Mouse (Mus musculus): Measurements from ENCODE around the gene Gm30191.
A peak's percentile ranks its signal among the peaks of the same experiment; 100 is the strongest.

The Gm30191 gene

GRCm38 (mm10) chr4:134287575-134288025 lies 40.9 kb downstream of the Gm30191 start, which contains the start of gene Pdik1l:
Gene Pdik1l, minus strand, starts transcription at chr4:134287895.
- peak; percentile 78 to 91 for DNase-seq

- peak in 1 of 2 experiments; percentile 28 for DNase-seq
Measured at GRCm38 (mm10) chr4:134288397-134289256, 41.9 kb downstream of the Gm30191 start.

- DNase-seq: peak; percentile 71 to 83
Measured at GRCm38 (mm10) chr4:134292067-134292466, 45.3 kb downstream of the Gm30191 start.

GRCm38 (mm10) chr4:134293061-134293691 lies 46.4 kb downstream of the Gm30191 start:
- no peak for DNase-seq

GRCm38 (mm10) chr4:134293692-134294163 lies 47.0 kb downstream of the Gm30191 start:
- DNase-seq: no peak

GRCm38 (mm10) chr4:134296096-134296495 lies 49.4 kb downstream of the Gm30191 start:
- peak in 1 of 2 experiments; percentile 15 for DNase-seq

- DNase-seq: peak in 1 of 2 experiments; percentile 15
Measured at GRCm38 (mm10) chr4:134296523-134296922, 49.8 kb downstream of the Gm30191 start.

GRCm38 (mm10) chr4:134297369-134297768 lies 50.6 kb downstream of the Gm30191 start:
- peak; percentile 27 to 50 for DNase-seq

- DNase-seq: peak in 1 of 2 experiments; percentile 13
Measured at GRCm38 (mm10) chr4:134298626-134299497, 52.1 kb downstream of the Gm30191 start.

- DNase-seq: no peak
Measured at GRCm38 (mm10) chr4:134299498-134299810, 52.7 kb downstream of the Gm30191 start.

All from kidney, postnatal 25 days (tissue).